Mouse (Mus musculus) retina, postnatal 1 day (tissue): ENCODE measurements around the gene Cacna1s.

Experiments
- DNase-seq: peaks from one replicate; pipeline ENCODE4 v3.0.0-alpha.2; 2012

Gene Cacna1s

GRCm38 (mm10) chr1:136138191-136138830 lies 85.8 kb downstream of the Cacna1s start:
- no peak for DNase-seq

DNA sequence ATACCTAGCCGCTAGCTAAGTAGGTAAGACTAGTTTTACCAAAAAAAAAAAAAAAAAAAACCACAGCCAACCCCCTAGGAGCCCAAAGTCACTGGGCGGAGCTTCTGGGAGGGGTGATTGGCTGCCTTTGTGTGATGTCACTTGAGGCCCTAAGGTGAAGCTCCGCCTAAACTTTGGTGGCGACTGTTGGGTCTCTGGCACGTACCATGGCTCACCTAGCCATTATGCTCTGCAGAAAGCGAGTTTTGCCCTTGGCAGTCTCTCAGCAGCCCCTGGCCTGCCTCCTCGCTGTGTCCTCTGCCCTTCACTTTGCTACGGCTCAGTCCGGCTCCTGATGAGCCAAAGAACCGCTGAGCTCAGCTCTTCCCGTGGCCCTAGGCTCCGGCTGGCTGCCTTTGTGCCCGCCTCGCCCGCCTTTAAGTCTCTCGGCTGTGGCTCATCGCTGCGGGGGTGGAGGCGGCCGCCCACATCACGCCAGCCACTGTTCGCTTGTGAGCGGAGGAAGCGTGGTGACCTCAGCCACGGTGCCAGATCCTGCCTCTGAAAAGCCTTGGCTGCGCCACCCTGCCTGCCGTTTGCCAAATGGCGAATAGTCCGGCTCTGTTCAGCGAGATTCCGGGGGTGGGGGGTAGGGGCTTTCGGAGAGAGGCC lies 87.6 kb downstream of the Cacna1s start:
- peak; percentile 77 for DNase-seq

GRCm38 (mm10) chr1:136141176-136141950 lies 88.8 kb downstream of the Cacna1s start:
- no peak for DNase-seq

DNA sequence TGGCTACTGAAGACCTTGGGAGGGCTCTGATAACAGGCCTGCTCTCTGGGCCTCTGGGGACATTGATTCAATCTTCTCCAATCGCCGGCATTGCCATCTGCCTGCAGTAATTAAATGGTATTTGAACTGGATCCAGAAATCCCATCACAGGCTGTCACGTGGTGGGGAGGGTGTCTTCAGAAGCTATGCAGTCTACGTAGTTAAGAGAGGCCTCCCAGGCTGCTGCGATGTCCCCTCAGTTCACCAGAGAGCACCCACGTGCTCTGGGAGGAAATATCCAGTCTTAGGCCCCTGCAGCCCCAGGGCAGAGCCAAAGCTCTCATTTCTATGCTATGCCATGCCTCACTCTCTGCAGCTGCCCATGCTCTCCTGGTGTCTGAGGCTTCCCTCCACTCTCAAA lies 89.8 kb downstream of the Cacna1s start:
- DNase-seq: peak; percentile 90

DNA sequence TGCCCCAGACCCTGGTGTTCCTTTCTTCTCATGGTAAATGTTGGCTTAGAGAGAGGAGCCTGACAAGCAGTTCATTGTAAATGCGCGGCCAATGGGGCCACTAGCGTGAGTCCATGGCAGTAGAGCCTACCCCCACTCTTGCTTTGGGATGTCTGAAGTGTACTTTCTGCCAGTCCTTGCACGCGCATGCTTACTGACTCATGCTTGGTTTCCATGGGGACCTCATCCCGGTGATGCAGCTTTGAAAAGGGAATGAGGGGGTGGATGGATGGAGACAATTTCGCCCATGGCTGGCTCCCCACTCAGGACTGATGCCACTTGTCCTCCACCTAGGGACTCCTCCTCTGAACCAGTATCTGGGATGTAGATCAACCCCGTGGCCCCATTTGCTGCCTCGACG lies 91.0 kb downstream of the Cacna1s start:
- no peak for DNase-seq

DNA sequence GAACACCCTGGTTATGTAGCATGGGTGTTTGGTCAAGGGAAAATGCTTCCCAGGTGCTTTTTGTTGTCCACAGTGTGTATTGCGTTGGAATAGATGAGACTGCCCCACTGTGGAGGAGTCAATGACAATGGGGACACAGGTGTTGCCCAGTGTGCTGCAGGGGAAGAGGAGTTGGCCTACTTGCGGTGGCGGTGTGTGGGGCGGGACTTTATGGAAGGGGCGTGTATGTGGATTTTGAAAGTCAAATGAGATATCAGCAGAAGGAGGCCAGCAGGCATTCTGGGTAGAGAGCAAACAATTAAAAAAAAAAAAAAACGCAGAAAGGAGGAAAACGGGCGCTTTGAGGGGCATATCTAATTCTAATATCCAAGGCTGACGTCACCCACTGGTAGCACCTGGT lies 97.2 kb downstream of the Cacna1s start:
- no peak for DNase-seq

GRCm38 (mm10) chr1:136151371-136151770 lies 98.8 kb downstream of the Cacna1s start:
- no peak for DNase-seq

GRCm38 (mm10) chr1:136156304-136156703 lies 103.8 kb downstream of the Cacna1s start:
- DNase-seq: no peak

GRCm38 (mm10) chr1:136156951-136157350 lies 104.4 kb downstream of the Cacna1s start:
- no peak for DNase-seq

DNA sequence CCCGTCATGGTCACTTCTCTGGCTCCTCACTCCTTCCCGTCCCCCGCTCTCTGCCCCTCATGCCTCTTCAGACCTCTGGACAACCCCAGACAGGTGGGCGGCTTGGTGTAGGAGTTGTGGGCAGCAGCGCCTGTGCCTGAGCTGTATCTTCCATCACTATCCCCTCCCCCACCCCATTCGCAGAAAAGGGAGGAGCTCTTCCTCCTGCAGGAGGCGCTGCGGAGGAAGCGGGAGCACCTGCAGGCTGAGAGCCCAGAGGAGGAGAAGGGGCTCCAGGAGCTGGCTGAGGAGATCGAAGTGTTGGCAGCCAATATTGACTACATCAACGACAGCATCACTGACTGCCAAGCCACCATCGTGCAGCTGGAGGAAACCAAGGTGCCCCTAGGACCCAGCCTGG lies 107.3 kb downstream of the Cacna1s start:
- no peak for DNase-seq

- no peak for DNase-seq
Observed at GRCm38 (mm10) chr1:136160297-136160696, 107.7 kb downstream of the Cacna1s start.

DNA sequence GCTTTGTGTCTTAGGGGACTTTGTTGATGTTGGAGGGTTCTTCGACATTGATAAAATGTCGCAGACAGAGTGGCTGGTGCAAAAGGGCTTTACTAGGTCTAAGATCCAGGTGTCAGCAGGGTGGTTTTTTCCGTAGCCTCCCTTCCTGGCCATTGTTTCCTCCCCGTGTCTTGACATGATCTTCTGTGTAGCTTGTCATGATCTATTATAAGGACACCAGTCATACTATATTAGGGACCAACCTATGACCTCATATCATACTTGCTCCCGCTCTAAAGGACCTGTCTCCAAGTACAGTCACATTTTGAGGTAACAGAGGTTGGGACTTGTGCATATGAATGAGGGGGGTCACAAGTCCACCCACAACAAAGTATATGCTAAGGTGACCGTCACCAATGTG lies 108.4 kb downstream of the Cacna1s start:
- DNase-seq: no peak

GRCm38 (mm10) chr1:136161333-136161921 lies 108.9 kb downstream of the Cacna1s start:
- DNase-seq: no peak

DNA sequence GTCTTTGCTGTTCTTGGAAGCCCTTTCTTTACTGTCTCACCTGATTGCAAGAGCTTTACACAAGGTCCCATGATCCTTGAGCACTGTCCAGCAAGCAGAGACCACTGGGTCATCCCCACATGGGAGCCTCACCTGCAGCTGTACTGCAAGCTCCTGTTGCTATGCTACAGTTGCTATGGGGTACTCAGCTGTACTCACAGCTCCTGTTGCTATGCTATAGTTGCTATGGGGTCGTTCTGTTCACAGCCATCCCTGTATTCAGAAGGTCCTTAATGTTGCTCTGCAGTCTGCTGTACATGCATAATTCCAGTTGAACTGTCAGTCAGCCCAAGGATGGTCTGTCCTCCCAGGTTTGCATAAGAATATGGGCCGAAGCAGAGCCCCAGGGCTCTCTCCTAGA lies 112.9 kb downstream of the Cacna1s start:
- DNase-seq: peak; percentile 63

GRCm38 (mm10) chr1:136167657-136168056 lies 115.1 kb downstream of the Cacna1s start:
- DNase-seq: peak; percentile 51
